Mouse (Mus musculus): ENCODE results near the gene Carm1. TPM values are rescaled to one million over a fixed set of nuclear protein-coding genes. Genes with fewer than 3 reads are reported as not detected.

Carm1 gene
- polyA plus RNA-seq, 1 experiment from 2014 or later, result 11.9 TPM

DNA sequence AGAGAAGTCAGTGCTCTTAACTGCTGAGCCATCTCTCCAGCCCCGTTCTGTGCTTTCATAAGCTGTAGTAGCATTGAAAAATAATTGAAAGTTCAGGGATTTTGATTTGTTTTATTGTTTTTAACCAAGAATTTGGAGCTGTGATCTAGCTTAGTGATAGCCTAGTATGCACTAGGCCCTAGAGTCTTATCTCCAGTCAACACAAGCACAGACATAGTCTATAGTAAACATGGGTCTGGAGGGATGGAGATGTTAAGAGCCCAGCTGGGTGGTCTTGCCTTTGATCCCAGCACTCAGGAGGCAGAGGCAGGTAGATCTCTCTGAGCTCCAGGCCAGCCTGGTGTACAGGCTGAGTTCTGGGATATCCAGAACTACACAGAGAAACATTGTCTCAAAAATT is 76.0 kb downstream of the Carm1 start:
- Histone ChIP-seq H3K4me1 (replicated peaks; ENCODE audit: control insufficient read depth, insufficient read depth, low read length) (no peaks in the 10 kb centered on the region), H3K27me3 (replicated peaks; ENCODE audit: control insufficient read depth, insufficient read depth, low read length) (no peaks in the 10 kb centered on the region), H3K4me3 (ENCODE audit: low read depth, low read length) (no peak overlapping the region), H3K4me2 (replicated peaks; ENCODE audit: low read depth) (no peak overlapping the region), H3K27ac (ENCODE audit: low read depth, low read length) (no peak overlapping the region), H3K9ac (ENCODE audit: low read depth, low read length) (no peak overlapping the region), H3K36me3 (ENCODE audit: control insufficient read depth, insufficient read depth) (no peaks in the 10 kb centered on the region), H3K9me3 (ENCODE audit: control insufficient read depth) (no peaks in the 10 kb centered on the region)
- no peak for ATAC-seq
- no peak for TF ChIP-seq CTCF (IDR thresholded peaks at IDR 0.05; ENCODE audit: low read depth)
- 98% methylated on average over 1 of the region's 1 CpGs for WGBS

DNA sequence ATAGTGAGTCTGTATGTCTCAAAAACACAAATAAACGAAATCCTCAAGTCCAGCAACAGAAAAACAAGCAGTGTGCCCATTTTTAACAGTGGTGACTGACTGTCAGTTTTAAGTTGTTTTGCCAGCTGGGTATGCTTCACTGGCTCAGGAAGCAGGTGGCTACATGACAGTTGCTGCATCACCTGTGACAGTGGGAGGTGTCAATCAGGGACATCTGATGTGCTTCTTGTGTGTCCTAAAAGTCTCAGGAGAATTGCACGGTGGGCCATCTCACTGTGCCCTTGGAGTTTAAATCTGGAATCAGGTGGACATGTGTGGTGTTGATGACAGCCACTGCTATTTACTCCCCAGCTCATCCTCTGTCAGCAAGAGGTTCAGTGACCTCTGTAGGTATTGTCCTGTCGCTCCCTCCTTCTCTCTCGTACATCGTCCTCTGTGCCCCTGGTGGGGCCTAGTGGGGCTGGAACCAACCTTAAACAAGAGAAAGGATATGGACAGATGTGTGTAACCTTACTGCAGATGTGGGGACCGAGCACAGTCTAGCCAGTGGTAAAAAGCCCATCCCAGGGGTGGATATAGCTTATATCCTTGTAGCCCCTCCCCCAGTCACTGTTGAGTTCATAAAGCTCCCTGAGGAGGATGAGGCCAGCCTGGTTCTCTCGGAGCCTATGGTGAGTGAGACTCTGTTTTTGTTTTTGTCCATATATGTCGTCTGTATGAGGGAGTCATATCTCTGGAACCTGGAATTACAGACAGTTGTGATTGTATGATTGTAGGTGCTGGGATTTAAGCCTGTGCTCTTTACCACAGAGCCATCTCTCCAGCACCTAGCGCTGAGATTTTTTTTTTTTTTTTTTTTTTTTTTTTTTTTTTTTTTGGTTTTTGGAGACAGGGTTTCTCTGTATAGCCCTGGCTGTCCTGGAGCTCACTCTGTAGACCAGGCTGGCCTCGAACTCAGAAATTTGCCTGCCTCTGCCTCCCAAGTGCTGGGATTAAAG is 78.9 kb downstream of the Carm1 start:
- Histone ChIP-seq H3K9ac (ENCODE audit: low read depth, low read length) (no peak overlapping the region), H3K4me2 (replicated peaks; ENCODE audit: low read depth) (no peak overlapping the region), H3K36me3 (ENCODE audit: control insufficient read depth, insufficient read depth) (no peaks in the 10 kb centered on the region), H3K27ac (ENCODE audit: low read depth, low read length) (no peak overlapping the region), H3K4me3 (ENCODE audit: low read depth, low read length) (no peak overlapping the region), H3K27me3 (replicated peaks; ENCODE audit: control insufficient read depth, insufficient read depth, low read length) (no peaks in the 10 kb centered on the region), H3K9me3 (ENCODE audit: control insufficient read depth) (no peaks in the 10 kb centered on the region), H3K4me1 (replicated peaks; ENCODE audit: control insufficient read depth, insufficient read depth, low read length) (no peaks in the 10 kb centered on the region)
- no peak for TF ChIP-seq CTCF (IDR thresholded peaks at IDR 0.05; ENCODE audit: low read depth)
- 83% methylated on average over 10 of the region's 10 CpGs for WGBS
- no peak for ATAC-seq

DNA sequence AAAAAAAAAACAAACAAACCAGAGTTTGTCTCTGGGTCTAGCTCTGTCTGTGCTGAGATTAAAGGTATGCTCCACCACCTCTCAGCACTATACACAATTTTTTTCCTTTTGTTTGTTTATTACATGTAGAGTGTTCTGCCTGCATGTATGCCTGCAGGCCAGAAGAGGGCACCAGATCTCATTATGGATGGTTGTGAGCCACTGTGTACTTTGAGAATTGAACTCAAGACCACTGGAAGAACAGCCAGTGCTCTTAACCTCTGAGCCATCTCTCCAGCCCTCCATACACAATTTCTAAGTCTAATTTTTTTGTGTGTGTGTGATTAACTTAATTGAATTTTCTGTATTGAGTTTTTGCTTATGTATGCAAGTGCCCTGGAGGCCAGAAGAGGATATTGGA is 79.9 kb downstream of the Carm1 start:
- H3K4me1 ChIP-seq (replicated peaks; ENCODE audit: control insufficient read depth, insufficient read depth, low read length), result no peaks in the 10 kb centered on the region
- H3K27me3 ChIP-seq (replicated peaks; ENCODE audit: control insufficient read depth, insufficient read depth, low read length), result no peaks in the 10 kb centered on the region
- no peak for ATAC-seq
- H3K9me3 ChIP-seq (ENCODE audit: control insufficient read depth), result no peaks in the 10 kb centered on the region
- H3K27ac ChIP-seq (ENCODE audit: low read depth, low read length), result no peak overlapping the region
- H3K9ac ChIP-seq (ENCODE audit: low read depth, low read length), result no peak overlapping the region
- no peak overlapping the region for H3K4me2 ChIP-seq (replicated peaks; ENCODE audit: low read depth)
- peak; percentile 62 for TF ChIP-seq CTCF (IDR thresholded peaks at IDR 0.05; ENCODE audit: low read depth)
- H3K4me3 ChIP-seq (ENCODE audit: low read depth, low read length), result no peak overlapping the region
- no peaks in the 10 kb centered on the region for H3K36me3 ChIP-seq (ENCODE audit: control insufficient read depth, insufficient read depth)

GRCm38 (mm10) chr9:21627145-21627795 is 80.6 kb downstream of the Carm1 start:
- TF ChIP-seq CTCF (IDR thresholded peaks at IDR 0.05; ENCODE audit: low read depth), result no peak
- H3K27ac ChIP-seq (ENCODE audit: low read depth, low read length), result no peak overlapping the region
- 76% methylated on average over 5 of the region's 5 CpGs for WGBS

DNA sequence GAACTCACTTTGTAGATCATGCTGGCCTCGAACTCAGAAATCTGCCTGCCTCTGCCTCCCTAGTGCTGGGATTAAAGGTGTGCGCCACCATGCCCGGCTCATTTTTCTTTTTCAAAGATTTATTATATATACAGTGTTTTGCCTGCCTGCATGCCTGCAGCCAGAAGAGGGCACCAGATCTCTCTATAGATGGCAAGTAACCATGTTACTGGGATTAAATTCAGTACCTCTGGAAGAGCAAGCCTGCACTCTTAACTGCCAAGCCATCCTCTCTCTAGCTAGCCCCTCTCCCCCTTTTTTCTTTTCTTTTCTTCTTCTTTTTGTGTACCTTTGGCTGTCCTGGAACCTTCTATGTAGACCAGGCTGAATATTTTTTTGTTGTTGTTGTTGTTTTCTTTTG is 84.0 kb downstream of the Carm1 start:
- Histone ChIP-seq H3K27ac (ENCODE audit: low read depth, low read length) (no peak overlapping the region), H3K36me3 (ENCODE audit: control insufficient read depth, insufficient read depth) (peaks cover 32% of the 10 kb centered on the region), H3K4me3 (ENCODE audit: low read depth, low read length) (no peak overlapping the region), H3K4me1 (replicated peaks; ENCODE audit: control insufficient read depth, insufficient read depth, low read length) (no peaks in the 10 kb centered on the region), H3K4me2 (replicated peaks; ENCODE audit: low read depth) (no peak overlapping the region), H3K9ac (ENCODE audit: low read depth, low read length) (no peak overlapping the region), H3K27me3 (replicated peaks; ENCODE audit: control insufficient read depth, insufficient read depth, low read length) (no peaks in the 10 kb centered on the region), H3K9me3 (ENCODE audit: control insufficient read depth) (no peaks in the 10 kb centered on the region)
- 65% methylated on average over 3 of the region's 3 CpGs for WGBS
- ATAC-seq, result no peak
- peak; percentile 73 for TF ChIP-seq CTCF (IDR thresholded peaks at IDR 0.05; ENCODE audit: low read depth)

More at GRCm38 (mm10) chr9:21627145-21627795, 80.6 kb downstream of the Carm1 start:
- Histone ChIP-seq H3K9ac (ENCODE audit: low read depth, low read length) (no peak overlapping the region), H3K4me2 (replicated peaks; ENCODE audit: low read depth) (no peak overlapping the region), H3K36me3 (ENCODE audit: control insufficient read depth, insufficient read depth) (no peaks in the 10 kb centered on the region; the same call in 1 of the 2 replicates), H3K9me3 (ENCODE audit: control insufficient read depth) (no peaks in the 10 kb centered on the region), H3K27me3 (replicated peaks; ENCODE audit: control insufficient read depth, insufficient read depth, low read length) (no peaks in the 10 kb centered on the region), H3K4me3 (ENCODE audit: low read depth, low read length) (no peak overlapping the region), H3K4me1 (replicated peaks; ENCODE audit: control insufficient read depth, insufficient read depth, low read length) (no peaks in the 10 kb centered on the region)
- no peak for ATAC-seq

DNA sequence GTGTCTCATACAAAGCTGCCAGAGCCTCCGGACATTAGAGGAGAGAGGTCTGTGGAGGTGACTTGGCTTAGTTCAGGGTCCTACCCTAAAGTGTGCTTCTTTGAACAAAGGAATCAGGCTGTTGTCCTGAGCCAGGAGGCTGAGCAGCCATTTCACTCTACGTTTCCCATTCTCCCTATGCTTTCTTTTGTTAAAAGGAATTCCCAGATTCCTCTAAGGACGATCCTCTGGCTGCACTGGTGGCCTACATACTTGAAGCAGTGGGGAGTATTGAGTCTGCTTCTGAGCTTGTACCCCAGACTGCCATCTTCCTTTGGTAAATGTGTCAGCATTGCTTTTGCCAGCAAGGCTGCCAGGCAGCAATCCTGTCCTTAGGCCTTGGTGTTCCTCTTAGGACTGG is 86.4 kb downstream of the Carm1 start:
- no peaks in the 10 kb centered on the region for H3K27me3 ChIP-seq (replicated peaks; ENCODE audit: control insufficient read depth, insufficient read depth, low read length)
- ATAC-seq, result no peak
- no peak overlapping the region for H3K4me2 ChIP-seq (replicated peaks; ENCODE audit: low read depth)
- 85% methylated on average over 3 of the region's 3 CpGs for WGBS
- 0 out of 2 replicates have a peak overlapping the region, but pooled peaks have one; percentile 35 for H3K27ac ChIP-seq (ENCODE audit: low read depth, low read length)
- TF ChIP-seq CTCF (IDR thresholded peaks at IDR 0.05; ENCODE audit: low read depth), result no peak
- H3K9me3 ChIP-seq (ENCODE audit: control insufficient read depth), result no peaks in the 10 kb centered on the region
- H3K4me1 ChIP-seq (replicated peaks; ENCODE audit: control insufficient read depth, insufficient read depth, low read length), result no peaks in the 10 kb centered on the region
- H3K4me3 ChIP-seq (ENCODE audit: low read depth, low read length), result no peak overlapping the region
- peaks cover 56% of the 10 kb centered on the region for H3K36me3 ChIP-seq (ENCODE audit: control insufficient read depth, insufficient read depth)
- no peak overlapping the region for H3K9ac ChIP-seq (ENCODE audit: low read depth, low read length)
